Mouse (Mus musculus): ENCODE measurements around the gene N4bp2l2.

N4bp2l2 gene

GRCm38 (mm10) chr5:150561376-150561775, 104.6 kb downstream of the N4bp2l2 start:
- DNase-seq (ENCODE audit: low spot score), result no peak

- no peak for DNase-seq (ENCODE audit: low spot score)
These were observed 105.1 kb downstream of the N4bp2l2 start for GRCm38 (mm10) chr5:150560851-150561250.

DNA sequence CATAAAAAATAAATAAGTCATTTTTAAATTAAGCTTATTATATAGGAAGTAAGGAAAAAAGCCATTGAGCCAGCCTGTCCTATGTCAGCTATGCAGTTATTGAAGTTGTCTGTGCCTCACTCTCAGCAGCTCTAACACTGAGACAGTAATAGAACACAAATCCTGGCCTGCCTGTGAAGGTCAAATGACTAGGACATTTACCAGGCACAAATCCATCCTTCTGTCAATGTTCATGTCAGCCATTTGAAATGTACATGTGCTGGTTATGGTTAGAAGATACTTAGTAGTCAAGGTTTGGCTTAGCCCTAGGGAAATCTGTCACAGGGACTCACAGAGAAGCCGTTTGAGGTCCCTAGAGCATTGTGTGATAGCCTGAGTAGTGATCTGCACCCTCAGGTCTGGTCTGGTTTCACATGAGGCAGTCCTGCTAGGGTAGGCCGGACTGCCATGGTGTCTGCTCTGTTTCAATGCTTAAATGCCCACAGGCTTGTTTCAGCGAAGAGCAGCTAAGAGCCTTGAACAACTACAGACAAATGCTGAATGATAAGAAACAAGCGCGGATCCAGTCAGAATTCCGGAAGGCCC, 106.4 kb downstream of the N4bp2l2 start:
- DNase-seq (ENCODE audit: low spot score), result no peak

Data from yolk sac, embryonic 10.5 days (tissue).